Mouse (Mus musculus) neural tube, embryonic 14.5 days (tissue): ENCODE data around the gene Hemk1. TPM values are rescaled to one million over a fixed set of nuclear protein-coding genes. Genes with fewer than 3 reads are reported as not detected.
A peak's percentile ranks its signal among the peaks of the same experiment; 100 is the strongest.

Experiments
- ATAC-seq: fragments of 200-750 bp; cut with Nextera tagmentation; 2 replicates; pipeline ENCODE4 v1.8.0; 2017; ENCODE audit warnings: low read depth, mild to moderate bottlenecking, moderate TSS enrichment, moderate library complexity
- H3K27ac ChIP-seq: fragments of 300-500 bp; sonication (generic); 2 replicates; pipeline ENCODE4 v1.5.1; 2014; ENCODE audit warnings: low read depth, mild to moderate bottlenecking, control low read depth, low read length, moderate library complexity, mixed read lengths
- H3K27me3 ChIP-seq: fragments of 300-500 bp; sonication (generic); 2 replicates; pipeline ENCODE4 v1.6.1; 2014; ENCODE audit warnings: low read length; ENCODE audit not compliant: control insufficient read depth, insufficient read depth
- H3K36me3 ChIP-seq: fragments of 300-500 bp; sonication (generic); 2 replicates; pipeline ENCODE4 v1.6.1; 2014; ENCODE audit warnings: low read length, mixed read lengths; ENCODE audit not compliant: control insufficient read depth, insufficient read depth
- H3K4me1 ChIP-seq: fragments of 300-500 bp; sonication (generic); 2 replicates; pipeline ENCODE4 v1.6.1; 2014; ENCODE audit warnings: low read length; ENCODE audit not compliant: control insufficient read depth, insufficient read depth
- H3K4me2 ChIP-seq: fragments of 300-500 bp; sonication (generic); 2 replicates; pipeline ENCODE4 v1.6.1; 2014; ENCODE audit warnings: mild to moderate bottlenecking, low read depth, low read length, control low read depth
- H3K4me3 ChIP-seq: fragments of 300-500 bp; sonication (generic); 2 replicates; pipeline ENCODE4 v1.5.1; 2014; ENCODE audit warnings: low read depth, low read length, control low read depth, mixed read lengths
- H3K9ac ChIP-seq: fragments of 300-500 bp; sonication (generic); replicated peaks from 2 replicates; pipeline ENCODE4 v1.6.1; 2014; ENCODE audit warnings: low read depth, mild to moderate bottlenecking, control low read depth, low read length, mixed read lengths
- H3K9me3 ChIP-seq: fragments of 300-500 bp; sonication (generic); 2 replicates; pipeline ENCODE4 v1.6.1; 2016; ENCODE audit warnings: low read length; ENCODE audit not compliant: control insufficient read depth
- WGBS: fragments of 180-500 bp; shearing (Covaris S2); extraction: QIAGEN DNeasy Blood & Tissue Kit; methylation state at CpG from one replicate; pipeline ENCODE4 v1.1.7; 2014; 5-methylcytosine and 5-hydroxymethylcytosine counted together
- polyA plus RNA-seq: library from polyadenylated mRNA; unstranded; fragments of >200 nt; fragmentation: Nextera tagmentation; extraction: Ambion mirVana; gene quantifications from 2 replicates; pipeline ENCODE4 v1.2.1, GENCODE M21; 2014

The Hemk1 gene
- polyA plus RNA-seq, 1 experiment from 2014 or later, result 20.1 TPM

DNA sequence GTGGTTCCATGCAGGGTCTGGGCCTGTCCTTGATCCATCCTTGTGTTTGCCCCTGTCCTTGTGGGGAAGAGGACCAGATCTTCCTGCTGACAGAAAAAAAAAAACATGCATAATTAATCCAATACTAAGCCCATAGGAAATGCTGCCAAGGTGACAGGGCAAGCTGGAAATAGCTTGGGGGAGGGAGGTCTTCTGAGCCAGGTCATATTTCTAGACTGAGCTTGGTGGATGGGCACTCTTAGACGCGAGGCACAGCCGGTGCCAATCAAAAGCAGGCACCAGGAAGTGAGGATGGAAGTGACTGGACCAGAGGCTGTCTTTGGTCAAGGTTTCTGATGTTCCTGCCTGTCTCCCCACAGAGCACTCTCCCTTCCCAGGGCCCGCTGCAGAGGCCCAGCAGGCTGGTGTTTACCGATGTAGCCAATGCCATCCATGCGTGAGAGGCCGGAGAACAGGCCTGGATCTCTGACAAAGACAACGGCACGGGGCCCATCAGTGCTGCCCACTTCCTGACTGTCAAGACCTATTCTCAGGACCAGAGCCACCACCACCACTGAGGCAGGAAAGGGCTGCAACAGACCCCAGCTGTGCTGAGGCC is 9.5 kb upstream of the Hemk1 start:
- Histone ChIP-seq H3K27me3 (no peaks in the 10 kb centered on the region), H3K4me3 (no peak overlapping the region), H3K36me3 (peaks cover 9% of the 10 kb centered on the region; the same call in 1 of the 2 replicates), H3K4me1 (no peaks in the 10 kb centered on the region), H3K9me3 (no peaks in the 10 kb centered on the region), H3K9ac (no peak overlapping the region), H3K27ac (no peak overlapping the region), H3K4me2 (no peak overlapping the region)
- ATAC-seq, result no peak
- 80% methylated on average over 9 of the region's 9 CpGs for WGBS

DNA sequence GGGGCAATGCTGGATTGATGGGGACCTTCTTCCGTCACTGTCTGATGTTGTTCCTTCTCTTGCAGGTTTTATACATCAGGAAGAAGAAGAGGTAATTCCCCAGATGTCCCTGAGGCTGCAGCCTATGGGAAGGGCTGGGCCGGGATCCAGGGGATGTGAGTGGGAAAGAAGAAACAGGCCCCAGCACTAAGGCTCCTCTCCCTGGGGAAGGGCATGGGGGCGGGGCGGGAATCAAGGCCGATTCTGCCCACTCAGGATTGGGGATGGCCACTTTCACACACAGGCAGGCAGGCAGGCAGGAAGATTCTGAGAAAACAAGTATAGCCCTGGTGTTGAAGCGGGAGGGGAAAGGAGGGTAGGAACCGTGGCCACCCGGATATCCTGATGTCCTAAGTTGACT is 7.9 kb upstream of the Hemk1 start:
- peaks cover 9% of the 10 kb centered on the region; the same call in 1 of the 2 replicates for H3K36me3 ChIP-seq
- 0 out of 2 replicates have a peak, but pooled peaks cover 2% of the 10 kb centered on the region for H3K4me1 ChIP-seq
- WGBS, result 89% methylated on average over 8 of the region's 8 CpGs
- no peak overlapping the region for H3K4me3 ChIP-seq
- H3K27ac ChIP-seq, result no peak overlapping the region
- H3K4me2 ChIP-seq, result no peak overlapping the region
- no peaks in the 10 kb centered on the region for H3K27me3 ChIP-seq
- ATAC-seq, result no peak
- H3K9ac ChIP-seq, result no peak overlapping the region
- H3K9me3 ChIP-seq, result no peaks in the 10 kb centered on the region

DNA sequence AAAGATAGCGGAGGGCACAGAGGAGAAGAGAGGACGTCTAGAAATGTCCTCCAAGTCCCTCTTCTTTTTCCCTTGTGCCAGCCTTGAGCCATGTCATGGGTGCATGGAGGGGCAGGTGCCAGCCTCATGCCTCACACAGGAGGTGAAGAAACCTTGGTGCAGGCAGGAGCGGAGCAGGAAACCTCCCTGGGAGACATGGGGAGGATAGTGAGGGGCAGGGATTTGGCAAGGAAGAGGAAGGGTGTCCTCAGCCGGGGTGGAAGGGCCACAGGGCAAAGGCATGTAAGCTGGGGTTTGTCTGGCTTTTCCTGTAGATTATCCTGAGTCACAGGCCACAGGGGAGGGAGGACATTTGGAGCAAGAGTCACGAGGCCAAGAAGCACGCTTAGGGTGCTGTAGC is 5.9 kb upstream of the Hemk1 start:
- H3K36me3 ChIP-seq, result peaks cover 9% of the 10 kb centered on the region; the same call in 1 of the 2 replicates
- no peak overlapping the region for H3K27ac ChIP-seq
- H3K4me1 ChIP-seq, result 0 out of 2 replicates have a peak, but pooled peaks cover 9% of the 10 kb centered on the region
- no peak overlapping the region for H3K4me3 ChIP-seq
- no peak for ATAC-seq
- no peaks in the 10 kb centered on the region for H3K27me3 ChIP-seq
- no peak overlapping the region for H3K9ac ChIP-seq
- no peaks in the 10 kb centered on the region for H3K9me3 ChIP-seq
- no peak overlapping the region for H3K4me2 ChIP-seq
- WGBS, result 78% methylated on average over 6 of the region's 6 CpGs

DNA sequence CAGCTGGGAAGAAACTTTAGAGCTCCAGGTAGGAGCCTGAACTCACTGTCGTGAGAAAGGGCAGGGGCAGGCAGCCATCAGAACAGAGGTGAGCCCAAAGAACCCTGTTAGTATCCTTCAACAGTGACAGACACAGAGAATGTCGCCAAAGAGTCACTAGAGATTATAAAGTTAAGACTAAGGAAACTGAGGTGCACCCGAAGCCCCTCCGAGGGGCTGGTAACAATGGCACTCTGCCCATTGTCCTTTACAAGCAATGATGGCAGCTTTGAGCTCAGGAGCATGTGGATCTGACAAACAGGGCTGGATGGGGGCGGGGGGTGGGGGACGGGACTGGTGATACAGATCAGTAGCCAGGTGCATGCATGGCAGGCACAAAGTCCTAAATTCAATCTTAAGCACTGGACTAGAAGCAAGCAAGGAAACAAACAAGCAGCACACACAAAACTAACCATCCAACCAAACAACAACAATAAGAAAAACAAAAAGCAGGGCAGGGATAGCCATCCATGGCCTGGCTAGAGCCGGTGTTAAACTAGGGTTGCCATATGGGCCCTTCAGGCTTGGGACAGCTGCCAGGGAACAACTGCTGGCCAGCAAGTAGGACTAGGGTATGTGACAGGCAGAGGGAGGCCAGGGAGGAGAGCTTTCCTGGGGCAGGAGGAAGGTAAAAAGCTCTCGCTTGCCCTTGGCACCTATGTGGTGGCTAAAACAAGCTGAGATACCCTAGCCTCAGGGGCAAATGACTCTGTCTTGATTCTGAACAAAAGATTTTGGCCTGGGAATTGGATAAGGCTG is 5.2 kb upstream of the Hemk1 start:
- Histone ChIP-seq H3K9ac (no peak overlapping the region), H3K9me3 (no peaks in the 10 kb centered on the region), H3K4me3 (no peak overlapping the region), H3K4me2 (no peak overlapping the region), H3K4me1 (peaks cover 13% of the 10 kb centered on the region; the same call in 1 of the 2 replicates), H3K36me3 (peaks cover 9% of the 10 kb centered on the region; the same call in 1 of the 2 replicates), H3K27ac (no peak overlapping the region), H3K27me3 (no peaks in the 10 kb centered on the region)
- WGBS, result 73% methylated on average over 8 of the region's 8 CpGs
- no peak for ATAC-seq

DNA sequence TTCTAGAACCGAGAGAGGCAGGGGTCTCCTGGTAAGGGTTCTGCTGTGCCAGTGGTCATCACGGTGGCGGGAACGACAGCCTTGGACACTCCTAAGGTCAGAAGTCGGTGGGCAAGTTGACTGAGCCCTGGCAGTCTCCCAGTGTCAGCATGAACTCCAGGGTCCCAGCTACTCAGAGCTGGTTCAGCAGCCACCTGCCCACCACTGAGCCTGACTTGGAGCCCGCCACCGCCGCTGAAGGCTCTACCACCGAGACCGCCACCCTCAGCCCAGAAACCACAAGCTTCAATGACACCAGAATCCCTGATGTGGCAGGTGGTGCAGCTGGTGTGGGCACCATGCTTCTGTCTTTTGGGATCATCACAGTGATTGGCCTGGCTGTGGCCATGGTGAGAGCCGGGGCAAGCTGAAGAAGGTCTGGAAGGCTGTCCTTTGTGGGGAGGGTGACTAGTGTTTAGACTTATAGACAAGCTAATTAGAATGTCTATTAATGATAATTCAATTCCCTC is 4.1 kb upstream of the Hemk1 start:
- H3K9ac ChIP-seq, result no peak overlapping the region
- no peaks in the 10 kb centered on the region for H3K27me3 ChIP-seq
- 87% methylated on average over 11 of the region's 11 CpGs for WGBS
- peaks cover 4% of the 10 kb centered on the region; the same call in 1 of the 2 replicates for H3K36me3 ChIP-seq
- no peak for ATAC-seq
- no peaks in the 10 kb centered on the region for H3K9me3 ChIP-seq
- H3K4me1 ChIP-seq, result peaks cover 19% of the 10 kb centered on the region
- no peak overlapping the region for H3K4me2 ChIP-seq
- no peak overlapping the region for H3K27ac ChIP-seq
- no peak overlapping the region for H3K4me3 ChIP-seq

DNA sequence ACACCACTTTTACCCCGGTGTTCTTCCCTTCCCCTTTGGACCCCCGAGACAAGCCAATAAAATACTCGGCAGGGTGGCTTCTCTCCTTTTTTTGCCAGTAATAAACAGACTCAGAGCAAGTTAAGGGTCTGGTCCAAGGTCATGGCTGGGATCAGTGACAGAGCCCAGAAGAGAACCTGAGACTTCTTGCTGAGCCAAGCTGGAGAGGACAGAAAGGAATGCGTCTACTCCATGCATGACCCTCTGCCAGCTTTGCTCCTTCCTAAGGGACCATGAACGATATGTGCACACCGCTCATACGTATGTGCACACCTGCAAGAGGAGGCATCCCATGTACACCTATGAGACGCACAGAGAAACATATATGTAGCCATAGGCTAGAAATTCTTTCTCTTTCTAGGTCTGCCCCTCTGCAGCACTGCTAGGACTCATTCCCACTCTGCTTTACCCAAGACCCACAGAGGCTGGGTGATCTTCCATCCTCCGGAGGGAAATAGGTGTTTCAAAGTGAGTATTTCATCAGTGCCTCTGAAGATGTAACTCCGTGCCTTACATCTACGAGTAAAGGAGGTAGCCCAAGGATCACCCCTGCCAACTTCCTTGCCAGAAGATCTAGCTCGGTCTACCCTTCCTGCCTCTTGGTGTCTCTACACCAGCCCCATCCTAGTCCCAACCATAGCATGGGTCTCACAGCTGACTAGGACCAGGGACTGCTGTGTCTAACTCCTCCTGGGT is 2.9 kb upstream of the Hemk1 start:
- peak overlapping the region; percentile 73 for H3K9ac ChIP-seq
- no peak for ATAC-seq
- no peaks in the 10 kb centered on the region for H3K9me3 ChIP-seq
- H3K27me3 ChIP-seq, result no peaks in the 10 kb centered on the region
- H3K36me3 ChIP-seq, result no peaks in the 10 kb centered on the region
- H3K4me3 ChIP-seq, result peak overlapping the region; percentile 64
- 50% methylated on average over 12 of the region's 12 CpGs for WGBS
- H3K27ac ChIP-seq, result peak overlapping the region; percentile 55; the same call in 1 of the 2 replicates
- H3K4me2 ChIP-seq, result peak overlapping the region; percentile 79
- H3K4me1 ChIP-seq, result peaks cover 20% of the 10 kb centered on the region

DNA sequence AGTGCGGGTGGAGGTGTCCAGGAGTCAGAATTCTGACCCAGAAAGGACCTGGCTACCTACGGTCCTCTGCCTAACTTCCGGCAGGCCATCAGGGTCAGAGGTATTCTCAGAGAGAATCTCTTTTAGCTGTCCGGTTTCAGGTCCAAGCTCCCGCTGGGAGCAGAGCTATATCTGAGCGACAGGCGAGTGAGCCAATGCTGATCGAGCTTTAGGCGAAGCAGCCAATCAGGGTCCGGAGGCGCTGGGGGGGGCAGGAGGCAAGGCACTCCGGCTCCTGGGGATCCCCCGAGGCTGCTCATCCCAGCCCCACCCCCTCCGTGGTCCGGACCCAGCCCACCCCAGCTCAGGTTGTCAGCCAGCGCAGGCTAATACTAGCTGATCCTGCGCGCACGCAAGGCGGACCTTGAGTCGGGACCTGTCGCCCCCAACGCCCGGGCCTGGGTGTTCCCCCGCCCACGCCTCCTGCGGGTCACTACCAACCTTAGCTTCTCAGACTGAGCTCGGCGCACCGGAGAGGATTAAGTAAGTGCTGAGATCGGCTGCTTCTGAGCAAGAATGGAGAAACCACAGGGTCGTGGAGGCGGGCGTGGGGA is 2.2 kb upstream of the Hemk1 start, which contains the start of gene 6430571L13Rik:
Gene 6430571L13Rik (plus strand): TSS at position 336 of the 593 bp plus-strand sequence.
- H3K9ac ChIP-seq, result peak within 1 kb of the TSS; percentile 73
- no peaks in the 10 kb centered on the region for H3K36me3 ChIP-seq
- H3K9me3 ChIP-seq, result no peaks in the 10 kb centered on the region
- H3K4me2 ChIP-seq, result peak within 1 kb of the TSS; percentile 79
- no peaks in the 10 kb centered on the region for H3K27me3 ChIP-seq
- under 1% methylated on average over 34 of the region's 34 CpGs for WGBS
- peak; percentile 93 for ATAC-seq
- peaks cover 20% of the 10 kb centered on the region for H3K4me1 ChIP-seq
- H3K27ac ChIP-seq, result peak within 1 kb of the TSS; percentile 55
- peak within 1 kb of the TSS; percentile 64 for H3K4me3 ChIP-seq

DNA sequence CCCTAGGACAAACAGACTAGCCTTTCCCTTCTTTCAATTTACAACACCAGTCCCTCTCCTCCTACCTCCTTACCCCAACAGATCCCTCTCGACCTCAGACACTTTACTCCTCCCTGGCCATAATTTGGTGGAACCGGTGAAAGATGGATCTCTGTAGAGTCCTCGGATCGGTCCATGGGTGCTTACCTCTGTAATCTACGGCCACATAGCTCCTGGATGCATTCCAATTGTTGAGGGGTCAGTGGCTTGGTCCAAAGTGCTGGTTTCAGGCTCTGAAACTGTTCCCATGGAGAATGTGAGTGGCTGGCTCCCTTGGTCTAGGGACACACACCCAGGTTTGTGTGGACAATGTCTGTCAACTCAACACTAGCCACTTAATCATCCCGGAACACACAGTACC is 1.8 kb downstream of the Hemk1 start:
- Histone ChIP-seq H3K4me3 (no peak overlapping the region), H3K9ac (no peak overlapping the region), H3K27ac (no peak overlapping the region), H3K36me3 (0 out of 2 replicates have a peak, but pooled peaks cover 6% of the 10 kb centered on the region), H3K9me3 (no peaks in the 10 kb centered on the region), H3K27me3 (no peaks in the 10 kb centered on the region), H3K4me1 (peaks cover 20% of the 10 kb centered on the region), H3K4me2 (no peak overlapping the region)
- WGBS, result 88% methylated on average over 6 of the region's 6 CpGs
- no peak for ATAC-seq
